Mouse (Mus musculus) left cerebral cortex, adult 18-20 months (tissue): ENCODE results near the gene Cnpy1. TPM values are rescaled to one million over a fixed set of nuclear protein-coding genes. Genes with fewer than 3 reads are reported as not detected.
A peak's percentile ranks its signal among the peaks of the same experiment; 100 is the strongest.

Experiments
- DNase-seq, 2 experiments: peaks; one replicate each; pipeline ENCODE4 v3.0.0; 2021 to 2022; ENCODE audit warnings: low spot score in 2 of 2, mixed read lengths in 1 of 2
- total RNA-seq, 2 experiments: library from RNA; stranded (reverse); gene quantifications; 2 replicates each; pipeline ENCODE4 v1.2.3; 2021

Gene Cnpy1
- total RNA-seq, 2 experiments from 2014 or later = 0.19 TPM; not detected in 1

- no peak for DNase-seq
Observed at GRCm38 (mm10) chr5:28192099-28192454, 53.5 kb downstream of the Cnpy1 start.

GRCm38 (mm10) chr5:28191201-28192098 lies 54.2 kb downstream of the Cnpy1 start:
- DNase-seq = no peak

GRCm38 (mm10) chr5:28179237-28179790 lies 66.3 kb downstream of the Cnpy1 start:
- no peak for DNase-seq

- DNase-seq = no peak
Observed at GRCm38 (mm10) chr5:28178322-28178721, 67.3 kb downstream of the Cnpy1 start.

GRCm38 (mm10) chr5:28176585-28176984 lies 69.0 kb downstream of the Cnpy1 start:
- DNase-seq = no peak

- DNase-seq = no peak
Observed at GRCm38 (mm10) chr5:28176023-28176422, 69.6 kb downstream of the Cnpy1 start.

- no peak for DNase-seq
Observed at GRCm38 (mm10) chr5:28175570-28175919, 70.1 kb downstream of the Cnpy1 start.

GRCm38 (mm10) chr5:28174876-28175569 lies 70.6 kb downstream of the Cnpy1 start:
- DNase-seq = no peak

GRCm38 (mm10) chr5:28174086-28174485 lies 71.5 kb downstream of the Cnpy1 start:
- no peak for DNase-seq

GRCm38 (mm10) chr5:28173674-28174073 lies 71.9 kb downstream of the Cnpy1 start:
- no peak for DNase-seq

- no peak for DNase-seq
Observed at GRCm38 (mm10) chr5:28172921-28173670, 72.5 kb downstream of the Cnpy1 start.

- DNase-seq = no peak
Observed at GRCm38 (mm10) chr5:28172261-28172920, 73.2 kb downstream of the Cnpy1 start.

- DNase-seq = no peak
Observed at GRCm38 (mm10) chr5:28171667-28172066, 73.9 kb downstream of the Cnpy1 start.

- DNase-seq = no peak
Observed at GRCm38 (mm10) chr5:28170892-28171291, 74.7 kb downstream of the Cnpy1 start.

GRCm38 (mm10) chr5:28170081-28170480 lies 75.5 kb downstream of the Cnpy1 start:
- DNase-seq = no peak

GRCm38 (mm10) chr5:28169166-28169801 lies 76.3 kb downstream of the Cnpy1 start:
- no peak for DNase-seq

- no peak for DNase-seq
Observed at GRCm38 (mm10) chr5:28168253-28169165, 77.1 kb downstream of the Cnpy1 start.

GRCm38 (mm10) chr5:28167611-28168252 lies 77.9 kb downstream of the Cnpy1 start:
- DNase-seq = peak in 1 of 2 experiments; percentile 8
